Mouse (Mus musculus) stomach, embryonic 14.5 days (tissue): Measurements from ENCODE around the gene Tmem44. TPM values are rescaled to one million over a fixed set of nuclear protein-coding genes. Genes with fewer than 3 reads are reported as not detected.

Experiments
- ATAC-seq: fragments of 200-750 bp; cut with Nextera tagmentation; 2 replicates; pipeline ENCODE4 v1.8.0; 2017; ENCODE audit warnings: low read depth, moderate TSS enrichment; ENCODE audit not compliant: insufficient number of reproducible peaks, insufficient read depth, low FRiP score
- H3K27ac ChIP-seq: fragments of 300-500 bp; sonication (generic); 2 replicates; pipeline ENCODE4 v1.5.1; 2014; ENCODE audit warnings: mild to moderate bottlenecking, low read length, moderate library complexity, mixed read lengths
- H3K27me3 ChIP-seq: fragments of 300-500 bp; sonication (generic); 2 replicates; pipeline ENCODE4 v1.6.1; 2014; ENCODE audit warnings: low read length, control low read depth, mixed read lengths; ENCODE audit not compliant: control insufficient read depth, insufficient read depth
- H3K36me3 ChIP-seq: fragments of 300-500 bp; sonication (generic); 2 replicates; pipeline ENCODE4 v1.6.1; 2014; ENCODE audit warnings: mild to moderate bottlenecking, control low read depth, low read length, moderate library complexity, mixed read lengths; ENCODE audit not compliant: control insufficient read depth, insufficient read depth
- H3K4me1 ChIP-seq: fragments of 300-500 bp; sonication (generic); 2 replicates; pipeline ENCODE4 v1.6.1; 2014; ENCODE audit warnings: low read length, control low read depth, mixed read lengths; ENCODE audit not compliant: control insufficient read depth, insufficient read depth
- H3K4me2 ChIP-seq: fragments of 300-500 bp; sonication (generic); replicated peaks from 2 replicates; pipeline ENCODE4 v1.6.1; 2014; ENCODE audit warnings: low read depth, low read length, control low read depth
- H3K4me3 ChIP-seq: fragments of 300-500 bp; sonication (generic); 2 replicates; pipeline ENCODE4 v1.5.1; 2014; ENCODE audit warnings: low read depth, low read length, control low read depth
- H3K9ac ChIP-seq: fragments of 300-500 bp; sonication (generic); replicated peaks from 2 replicates; pipeline ENCODE4 v1.6.1; 2014; ENCODE audit warnings: low read depth, mild to moderate bottlenecking, control low read depth, low read length, moderate library complexity, mixed read lengths
- H3K9me3 ChIP-seq: fragments of 300-500 bp; sonication (generic); 2 replicates; pipeline ENCODE4 v1.6.1; 2016; ENCODE audit warnings: low read depth, low read length, control low read depth; ENCODE audit not compliant: control insufficient read depth
- WGBS: fragments of 180-500 bp; shearing (Covaris S2); extraction: QIAGEN DNeasy Blood & Tissue Kit; methylation state at CpG from one replicate; pipeline ENCODE4 v1.1.7; 2014; 5-methylcytosine and 5-hydroxymethylcytosine counted together
- polyA plus RNA-seq: library from polyadenylated mRNA; unstranded; fragments of >200 nt; fragmentation: Nextera tagmentation; extraction: Ambion mirVana; gene quantifications from 2 replicates; pipeline ENCODE4 v1.2.1, GENCODE M21; 2014

Tmem44 gene
- polyA plus RNA-seq, 1 experiment from 2014 or later: 15.2 TPM

DNA sequence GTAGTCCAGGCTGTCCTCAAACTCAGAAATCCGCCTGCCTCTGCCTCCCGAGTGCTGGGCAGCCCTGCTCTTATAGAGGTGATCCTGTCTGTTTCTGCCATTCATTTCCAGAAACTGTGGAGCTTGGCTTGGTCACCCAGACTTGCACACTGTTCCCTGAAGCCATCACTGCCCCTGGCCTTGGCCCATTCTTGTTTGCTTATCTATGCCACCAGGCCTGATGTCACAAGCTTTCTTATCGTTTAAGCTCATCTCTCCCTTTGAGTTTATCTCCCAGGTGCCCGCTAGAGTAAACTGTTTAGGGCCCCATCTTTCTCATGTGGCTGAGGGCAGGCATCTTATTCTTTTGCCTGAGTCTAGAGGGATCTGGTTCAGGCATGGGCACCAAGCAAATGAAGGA, 5.9 kb downstream of the Tmem44 start:
- H3K27ac ChIP-seq: no peak overlapping the region
- WGBS: 84% methylated on average over 4 of the region's 4 CpGs
- H3K4me3 ChIP-seq: no peak overlapping the region
- no peaks in the 10 kb centered on the region for H3K36me3 ChIP-seq
- no peak overlapping the region for H3K4me2 ChIP-seq
- no peaks in the 10 kb centered on the region for H3K9me3 ChIP-seq
- no peak for ATAC-seq
- H3K27me3 ChIP-seq: no peaks in the 10 kb centered on the region
- H3K9ac ChIP-seq: no peak overlapping the region
- H3K4me1 ChIP-seq: no peaks in the 10 kb centered on the region

GRCm38 (mm10) chr16:30543386-30543785, 7.3 kb downstream of the Tmem44 start:
- ATAC-seq: no peak
- WGBS: 84% methylated on average over 9 of the region's 9 CpGs

DNA sequence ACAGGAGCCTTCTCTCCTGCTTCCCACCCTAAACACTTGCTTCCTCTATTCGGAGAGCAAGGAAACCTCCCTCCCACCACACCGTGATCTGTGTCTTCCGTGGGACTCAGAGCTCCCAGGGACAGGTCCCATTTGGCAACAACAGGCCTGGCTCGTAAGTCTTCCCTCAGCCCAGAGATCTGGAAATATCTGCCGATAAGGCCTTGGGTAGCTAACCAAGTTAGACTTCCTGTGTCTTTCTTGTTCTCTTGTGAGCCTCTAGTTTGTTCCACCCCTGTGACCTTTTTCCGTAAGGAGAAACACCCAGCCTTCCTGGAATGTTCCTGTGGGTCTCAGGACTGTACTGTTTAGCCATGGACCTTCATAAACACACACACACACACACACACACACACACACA, 7.8 kb downstream of the Tmem44 start:
- 79% methylated on average over 6 of the region's 6 CpGs for WGBS
- Histone ChIP-seq H3K36me3 (no peaks in the 10 kb centered on the region), H3K9ac (no peak overlapping the region), H3K4me1 (0 out of 2 replicates have a peak, but pooled peaks cover 4% of the 10 kb centered on the region), H3K27ac (no peak overlapping the region), H3K4me2 (no peak overlapping the region), H3K27me3 (no peaks in the 10 kb centered on the region), H3K4me3 (no peak overlapping the region), H3K9me3 (no peaks in the 10 kb centered on the region)
- ATAC-seq: no peak

More at GRCm38 (mm10) chr16:30543386-30543785, 7.3 kb downstream of the Tmem44 start:
- H3K36me3 ChIP-seq: no peaks in the 10 kb centered on the region
- no peak overlapping the region for H3K27ac ChIP-seq
- H3K4me1 ChIP-seq: 0 out of 2 replicates have a peak, but pooled peaks cover 4% of the 10 kb centered on the region
- no peaks in the 10 kb centered on the region for H3K27me3 ChIP-seq
- H3K4me2 ChIP-seq: no peak overlapping the region
- no peaks in the 10 kb centered on the region for H3K9me3 ChIP-seq
- H3K9ac ChIP-seq: no peak overlapping the region
- no peak overlapping the region for H3K4me3 ChIP-seq

- WGBS: 62% methylated on average over 20 of the region's 20 CpGs
- 0 out of 2 replicates have a peak, but pooled peaks cover 4% of the 10 kb centered on the region for H3K4me1 ChIP-seq
- no peak for ATAC-seq
- no peak overlapping the region for H3K9ac ChIP-seq
- no peak overlapping the region for H3K4me2 ChIP-seq
- no peaks in the 10 kb centered on the region for H3K36me3 ChIP-seq
- H3K4me3 ChIP-seq: 0 out of 2 replicates have a peak overlapping the region, but pooled peaks have one; percentile 5
- H3K9me3 ChIP-seq: no peaks in the 10 kb centered on the region
- no peaks in the 10 kb centered on the region for H3K27me3 ChIP-seq
- no peak overlapping the region for H3K27ac ChIP-seq
These were observed 10.3 kb downstream of the Tmem44 start for GRCm38 (mm10) chr16:30540107-30541001.

- Histone ChIP-seq H3K4me1 (0 out of 2 replicates have a peak, but pooled peaks cover 4% of the 10 kb centered on the region), H3K27me3 (no peaks in the 10 kb centered on the region), H3K27ac (no peak overlapping the region), H3K4me3 (no peak overlapping the region), H3K4me2 (no peak overlapping the region), H3K9ac (no peak overlapping the region), H3K36me3 (no peaks in the 10 kb centered on the region), H3K9me3 (no peaks in the 10 kb centered on the region)
- no peak for ATAC-seq
- 26% methylated on average over 10 of the region's 10 CpGs for WGBS
These were observed 11.2 kb downstream of the Tmem44 start for GRCm38 (mm10) chr16:30539433-30539832.

- no peaks in the 10 kb centered on the region for H3K27me3 ChIP-seq
- H3K4me3 ChIP-seq: no peak overlapping the region
- no peaks in the 10 kb centered on the region for H3K9me3 ChIP-seq
- no peak overlapping the region for H3K4me2 ChIP-seq
- ATAC-seq: no peak
- H3K9ac ChIP-seq: no peak overlapping the region
- H3K36me3 ChIP-seq: no peaks in the 10 kb centered on the region
- 0 out of 2 replicates have a peak, but pooled peaks cover 4% of the 10 kb centered on the region for H3K4me1 ChIP-seq
- H3K27ac ChIP-seq: no peak overlapping the region
- 85% methylated on average over 1 of the region's 1 CpGs for WGBS
These were observed 15.6 kb downstream of the Tmem44 start for GRCm38 (mm10) chr16:30535075-30535474.

- Histone ChIP-seq H3K36me3 (peaks cover 2% of the 10 kb centered on the region; the same call in 1 of the 2 replicates), H3K4me3 (no peak overlapping the region), H3K27me3 (no peaks in the 10 kb centered on the region), H3K4me1 (no peaks in the 10 kb centered on the region), H3K27ac (no peak overlapping the region), H3K4me2 (no peak overlapping the region), H3K9ac (no peak overlapping the region), H3K9me3 (no peaks in the 10 kb centered on the region)
- ATAC-seq: no peak
- WGBS: 77% methylated on average over 4 of the region's 4 CpGs
These were observed 17.1 kb downstream of the Tmem44 start for GRCm38 (mm10) chr16:30533592-30533991.

DNA sequence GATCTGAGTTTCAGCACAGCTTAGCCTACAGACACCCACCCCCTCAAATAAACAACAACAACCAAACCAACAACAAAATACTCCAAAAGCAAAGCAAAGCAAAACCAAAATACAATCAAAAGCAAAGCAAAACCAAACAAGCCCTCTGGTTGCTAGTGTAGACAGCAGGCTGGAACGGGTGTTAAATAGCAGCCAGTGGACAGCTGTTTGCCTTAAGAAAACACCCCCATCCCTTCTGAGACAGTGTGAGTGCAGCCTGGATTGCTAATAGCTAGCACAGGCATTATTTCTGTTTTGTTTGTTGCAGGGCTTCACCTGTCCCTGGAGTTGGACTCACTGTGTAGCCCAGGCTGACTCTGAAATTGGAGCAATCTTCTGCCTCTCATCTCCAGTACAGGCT, 17.7 kb downstream of the Tmem44 start:
- Histone ChIP-seq H3K4me2 (no peak overlapping the region), H3K9me3 (no peaks in the 10 kb centered on the region), H3K9ac (no peak overlapping the region), H3K36me3 (peaks cover 2% of the 10 kb centered on the region; the same call in 1 of the 2 replicates), H3K27me3 (no peaks in the 10 kb centered on the region), H3K27ac (no peak overlapping the region), H3K4me1 (no peaks in the 10 kb centered on the region), H3K4me3 (no peak overlapping the region)
- ATAC-seq: no peak
- WGBS: 42% methylated on average over 1 of the region's 1 CpGs
